Mouse (Mus musculus): Measurements from ENCODE around the gene Stk33. TPM values are rescaled to one million over a fixed set of nuclear protein-coding genes. Genes with fewer than 3 reads are reported as not detected.
"Not testable (repeated sequence)": the region's sequence is repeated elsewhere in the genome, so short reads cannot be mapped to it uniquely, and the experiment has no call there.

The Stk33 gene
- polyA plus RNA-seq, 1 experiment from 2014 or later: 1.6 TPM

DNA sequence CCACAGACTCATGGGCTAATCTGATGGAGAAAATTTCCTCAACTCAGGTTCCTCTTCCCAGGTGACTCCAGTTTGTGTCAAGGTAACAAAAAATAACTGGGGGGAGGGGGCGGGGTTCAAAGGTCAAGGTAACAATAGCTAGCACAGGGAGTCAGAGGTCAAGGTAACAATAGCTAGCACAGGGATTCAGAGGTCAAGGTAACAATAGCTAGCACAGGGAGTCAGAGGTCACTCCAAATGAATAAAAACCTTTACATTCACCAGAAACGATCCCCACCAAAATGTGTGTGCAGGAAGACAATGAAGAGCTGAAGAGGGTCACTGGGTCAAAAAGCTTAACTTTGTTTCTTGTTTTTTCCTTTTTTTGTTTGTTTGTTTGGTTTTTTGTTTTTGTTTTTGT lies 9.2 kb upstream of the Stk33 start:
- Histone ChIP-seq H3K4me3 (replicated peaks) (no peak overlapping the region), H3K27ac (no peak overlapping the region), H3K9me3 (no peaks in the 10 kb centered on the region), H3K9ac (replicated peaks) (no peak overlapping the region), H3K4me2 (no peak overlapping the region), H3K4me1 (replicated peaks) (no peaks in the 10 kb centered on the region), H3K36me3 (no peaks in the 10 kb centered on the region), H3K27me3 (no peaks in the 10 kb centered on the region; the same call in 1 of the 2 replicates)
- ATAC-seq (ENCODE audit: insufficient number of reproducible peaks, insufficient read depth, low FRiP score, low TSS enrichment, low read depth): no peak
- 91% methylated on average over 2 of the region's 2 CpGs for WGBS

- Histone ChIP-seq H3K27me3 (peaks cover 7% of the 10 kb centered on the region), H3K4me3 (replicated peaks) (no peak overlapping the region), H3K9me3 (no peaks in the 10 kb centered on the region), H3K27ac (no peak overlapping the region), H3K36me3 (no peaks in the 10 kb centered on the region), H3K4me1 (replicated peaks) (no peaks in the 10 kb centered on the region), H3K9ac (replicated peaks) (no peak overlapping the region), H3K4me2 (no peak overlapping the region)
- WGBS: 9% methylated on average over 6 of the region's 6 CpGs
- no peak for ATAC-seq (ENCODE audit: insufficient number of reproducible peaks, insufficient read depth, low FRiP score, low TSS enrichment, low read depth)
Measured at GRCm38 (mm10) chr7:109445012-109445411, 6.1 kb upstream of the Stk33 start.

- Histone ChIP-seq H3K27ac (no peak overlapping the region), H3K9ac (replicated peaks) (no peak overlapping the region), H3K4me2 (no peak overlapping the region), H3K27me3 (peaks cover 26% of the 10 kb centered on the region), H3K4me3 (replicated peaks) (no peak overlapping the region), H3K9me3 (no peaks in the 10 kb centered on the region), H3K36me3 (no peaks in the 10 kb centered on the region), H3K4me1 (replicated peaks) (peaks cover 12% of the 10 kb centered on the region)
- 81% methylated on average over 5 of the region's 5 CpGs for WGBS
- ATAC-seq (ENCODE audit: insufficient number of reproducible peaks, insufficient read depth, low FRiP score, low TSS enrichment, low read depth): no peak
Measured at GRCm38 (mm10) chr7:109442739-109443138, 3.9 kb upstream of the Stk33 start.

DNA sequence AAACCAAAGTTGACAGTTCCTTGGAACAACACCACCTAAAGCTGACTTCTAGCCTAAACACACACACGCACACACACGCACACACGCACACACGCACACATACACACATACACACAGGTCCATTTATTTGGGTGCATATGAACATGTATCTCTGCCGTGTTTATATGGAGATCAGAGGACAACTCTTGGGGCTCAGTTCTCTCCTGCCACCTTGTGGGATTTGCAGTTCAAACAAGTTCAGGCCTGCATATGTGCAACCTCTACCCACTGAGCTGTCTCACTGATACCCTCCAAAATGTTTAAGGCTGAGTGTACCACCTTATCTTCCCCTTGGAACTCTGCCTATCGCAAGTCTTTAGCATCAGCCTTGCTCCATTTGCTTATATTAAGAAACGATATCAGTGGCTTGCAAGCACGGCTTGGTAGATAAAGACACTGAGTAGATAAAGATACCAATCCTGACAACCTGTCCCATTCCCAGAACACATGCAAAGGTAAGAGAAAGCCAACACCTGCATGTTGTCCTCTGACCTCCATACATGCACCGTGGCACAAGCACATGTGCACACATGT lies 1.9 kb upstream of the Stk33 start:
- WGBS: 86% methylated on average over 9 of the region's 9 CpGs
- peaks cover 40% of the 10 kb centered on the region for H3K27me3 ChIP-seq
- no peak overlapping the region for H3K27ac ChIP-seq
- no peak overlapping the region for H3K4me3 ChIP-seq (replicated peaks)
- H3K36me3 ChIP-seq: no peaks in the 10 kb centered on the region
- H3K9me3 ChIP-seq: no peaks in the 10 kb centered on the region
- H3K4me1 ChIP-seq (replicated peaks): peaks cover 12% of the 10 kb centered on the region
- H3K9ac ChIP-seq (replicated peaks): no peak overlapping the region
- no peak overlapping the region for H3K4me2 ChIP-seq
- no peak for ATAC-seq (ENCODE audit: insufficient number of reproducible peaks, insufficient read depth, low FRiP score, low TSS enrichment, low read depth)

- Histone ChIP-seq H3K4me2 (no peak overlapping the region), H3K4me1 (replicated peaks) (no peaks in the 10 kb centered on the region), H3K27me3 (0 out of 2 replicates have a peak, but pooled peaks cover 6% of the 10 kb centered on the region), H3K4me3 (replicated peaks) (no peak overlapping the region), H3K36me3 (no peaks in the 10 kb centered on the region), H3K27ac (no peak overlapping the region), H3K9me3 (peaks cover 3% of the 10 kb centered on the region; the same call in 1 of the 2 replicates), H3K9ac (replicated peaks) (no peak overlapping the region)
- no peak for ATAC-seq (ENCODE audit: insufficient number of reproducible peaks, insufficient read depth, low FRiP score, low TSS enrichment, low read depth)
- WGBS: 68% methylated on average over 3 of the region's 3 CpGs
Measured at GRCm38 (mm10) chr7:109424422-109425159, 14.3 kb downstream of the Stk33 start.

- 76% methylated on average over 8 of the region's 8 CpGs for WGBS
- H3K9ac ChIP-seq (replicated peaks): no peak overlapping the region
- no peaks in the 10 kb centered on the region for H3K4me1 ChIP-seq (replicated peaks)
- no peak for ATAC-seq (ENCODE audit: insufficient number of reproducible peaks, insufficient read depth, low FRiP score, low TSS enrichment, low read depth)
- peaks cover 3% of the 10 kb centered on the region; the same call in 1 of the 2 replicates for H3K9me3 ChIP-seq
- H3K4me3 ChIP-seq (replicated peaks): no peak overlapping the region
- no peak overlapping the region for H3K27ac ChIP-seq
- H3K27me3 ChIP-seq: 0 out of 2 replicates have a peak, but pooled peaks cover 6% of the 10 kb centered on the region
- no peaks in the 10 kb centered on the region for H3K36me3 ChIP-seq
- H3K4me2 ChIP-seq: no peak overlapping the region
Measured at GRCm38 (mm10) chr7:109422803-109423202, 16.1 kb downstream of the Stk33 start.

DNA sequence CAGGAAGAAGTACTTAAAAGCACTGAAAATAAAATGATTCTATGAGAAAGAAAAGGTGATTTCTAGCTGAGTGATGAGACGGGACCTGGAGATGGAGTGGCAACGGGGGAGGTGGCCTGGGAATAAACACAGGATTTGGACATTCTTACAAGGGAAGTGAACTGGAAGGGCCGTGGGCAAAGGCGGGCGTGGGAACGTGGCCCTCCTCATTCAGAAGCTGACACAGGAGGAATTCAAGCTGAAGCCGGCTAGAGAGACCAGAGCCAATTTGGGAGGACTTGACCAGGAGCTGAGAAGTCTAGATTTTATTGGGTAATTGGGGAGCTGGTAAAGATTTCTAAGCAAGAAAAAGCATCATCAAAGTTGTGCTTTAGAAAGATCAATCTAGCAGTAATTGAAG lies 33.4 kb downstream of the Stk33 start:
- Histone ChIP-seq H3K36me3 (no peaks in the 10 kb centered on the region), H3K27ac (no peak overlapping the region), H3K27me3 (no peaks in the 10 kb centered on the region), H3K9me3 (no peaks in the 10 kb centered on the region), H3K4me1 (replicated peaks) (no peaks in the 10 kb centered on the region), H3K4me3 (replicated peaks) (no peak overlapping the region), H3K4me2 (no peak overlapping the region), H3K9ac (replicated peaks) (no peak overlapping the region)
- 66% methylated on average over 7 of the region's 7 CpGs for whole genome bisulfite sequencing
- ATAC-seq (ENCODE audit: insufficient number of reproducible peaks, insufficient read depth, low FRiP score, low TSS enrichment, low read depth): no peak

DNA sequence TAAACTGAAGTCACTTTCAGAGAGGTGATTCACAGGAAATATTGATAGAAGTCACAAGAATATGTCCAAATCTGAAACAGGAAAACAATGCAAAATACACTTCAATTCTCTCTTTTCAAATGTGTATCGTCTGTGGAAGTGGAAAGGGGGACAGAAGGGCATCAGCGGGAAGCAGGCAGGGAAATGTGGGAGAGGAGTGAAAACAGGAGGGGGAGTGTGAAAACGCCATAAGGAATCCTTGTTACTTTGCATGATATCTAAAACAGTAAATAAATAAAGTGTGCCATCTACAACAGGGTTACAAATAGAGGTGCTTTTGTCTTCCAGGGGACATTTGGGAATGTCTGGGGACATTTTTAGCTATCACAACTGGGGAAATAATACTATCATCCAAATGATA lies 39.6 kb downstream of the Stk33 start:
- no peaks in the 10 kb centered on the region for H3K27me3 ChIP-seq
- H3K36me3 ChIP-seq: no peaks in the 10 kb centered on the region
- no peaks in the 10 kb centered on the region for H3K4me1 ChIP-seq (replicated peaks)
- H3K9ac ChIP-seq (replicated peaks): no peak overlapping the region
- no peak overlapping the region for H3K4me3 ChIP-seq (replicated peaks)
- H3K27ac ChIP-seq: no peak overlapping the region
- ATAC-seq (ENCODE audit: insufficient number of reproducible peaks, insufficient read depth, low FRiP score, low TSS enrichment, low read depth): no peak
- no peak overlapping the region for H3K4me2 ChIP-seq
- 73% methylated on average over 3 of the region's 3 CpGs for WGBS
- no peaks in the 10 kb centered on the region for H3K9me3 ChIP-seq

GRCm38 (mm10) chr7:109381131-109381530 lies 57.8 kb downstream of the Stk33 start:
- no peak overlapping the region for H3K4me2 ChIP-seq
- 0 out of 2 replicates have a peak, but pooled peaks cover 8% of the 10 kb centered on the region for H3K9me3 ChIP-seq
- 71% methylated on average over 1 of the region's 1 CpGs for WGBS
- no peak overlapping the region for H3K27ac ChIP-seq
- H3K27me3 ChIP-seq: no peaks in the 10 kb centered on the region
- no peak overlapping the region for H3K4me3 ChIP-seq (replicated peaks)
- no peak for ATAC-seq (ENCODE audit: insufficient number of reproducible peaks, insufficient read depth, low FRiP score, low TSS enrichment, low read depth)
- no peaks in the 10 kb centered on the region for H3K36me3 ChIP-seq
- H3K9ac ChIP-seq (replicated peaks): no peak overlapping the region
- H3K4me1 ChIP-seq (replicated peaks): no peaks in the 10 kb centered on the region

DNA sequence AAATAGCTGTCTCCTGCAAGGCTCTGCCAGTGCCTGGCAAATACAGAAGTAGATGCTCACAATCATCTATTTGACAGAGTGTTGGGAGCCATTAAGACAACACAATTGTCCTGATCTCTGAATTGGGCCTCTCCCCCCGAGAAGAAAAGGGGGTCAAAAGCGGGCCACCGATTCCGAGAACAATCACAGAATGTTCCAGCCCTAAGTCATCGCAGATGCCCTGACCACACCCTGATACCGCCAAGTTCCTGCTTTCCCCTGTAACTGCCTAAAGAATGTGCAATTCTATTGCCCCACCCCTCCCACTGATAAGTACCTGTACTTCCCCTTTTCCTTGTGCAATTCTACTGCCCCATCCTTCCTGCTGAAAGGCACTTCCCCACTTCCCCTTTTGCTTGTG lies 65.3 kb downstream of the Stk33 start:
- not testable (repeated sequence) for H3K4me3 ChIP-seq (replicated peaks); H3K36me3 ChIP-seq; H3K9me3 ChIP-seq; ATAC-seq (ENCODE audit: insufficient number of reproducible peaks, insufficient read depth, low FRiP score, low TSS enrichment, low read depth); H3K27me3 ChIP-seq; H3K27ac ChIP-seq; H3K4me2 ChIP-seq; H3K4me1 ChIP-seq (replicated peaks); H3K9ac ChIP-seq (replicated peaks)
- 89% methylated on average over 6 of the region's 6 CpGs for WGBS

- no peak for ATAC-seq (ENCODE audit: insufficient number of reproducible peaks, insufficient read depth, low FRiP score, low TSS enrichment, low read depth)
- Histone ChIP-seq H3K4me1 (replicated peaks) (no peaks in the 10 kb centered on the region), H3K27ac (no peak overlapping the region), H3K4me3 (replicated peaks) (no peak overlapping the region), H3K9me3 (no peaks in the 10 kb centered on the region), H3K27me3 (no peaks in the 10 kb centered on the region), H3K4me2 (no peak overlapping the region), H3K36me3 (no peaks in the 10 kb centered on the region), H3K9ac (replicated peaks) (no peak overlapping the region)
- 63% methylated on average over 5 of the region's 5 CpGs for WGBS
Measured at GRCm38 (mm10) chr7:109358435-109359187, 80.3 kb downstream of the Stk33 start.

Measured in limb, embryonic 12.5 days (tissue).